Mouse (Mus musculus): ENCODE measurements around the gene Chchd6.

Chchd6 gene

DNA sequence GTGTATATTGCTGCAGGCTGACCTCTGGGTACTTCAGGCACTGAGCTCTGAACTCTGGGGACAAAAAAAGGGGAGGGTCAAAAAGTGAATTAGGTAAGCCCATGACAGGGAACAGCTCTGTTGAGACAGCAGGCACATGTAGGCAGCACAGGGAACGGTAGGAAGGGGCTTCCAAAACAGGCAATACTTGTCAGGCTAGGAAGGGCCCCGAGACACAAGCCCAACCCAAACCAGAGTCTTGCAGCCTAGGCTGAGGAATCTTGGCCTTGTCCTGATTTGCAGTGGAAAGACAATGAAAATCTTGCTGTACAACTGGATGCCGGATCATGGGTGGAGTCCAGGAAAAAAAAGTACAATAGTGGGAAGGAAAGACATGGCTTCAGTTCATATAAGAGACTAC is 135.8 kb downstream of the Chchd6 start:
- ATAC-seq (ENCODE audit: insufficient number of reproducible peaks, low FRiP score, low TSS enrichment), result no peak

DNA sequence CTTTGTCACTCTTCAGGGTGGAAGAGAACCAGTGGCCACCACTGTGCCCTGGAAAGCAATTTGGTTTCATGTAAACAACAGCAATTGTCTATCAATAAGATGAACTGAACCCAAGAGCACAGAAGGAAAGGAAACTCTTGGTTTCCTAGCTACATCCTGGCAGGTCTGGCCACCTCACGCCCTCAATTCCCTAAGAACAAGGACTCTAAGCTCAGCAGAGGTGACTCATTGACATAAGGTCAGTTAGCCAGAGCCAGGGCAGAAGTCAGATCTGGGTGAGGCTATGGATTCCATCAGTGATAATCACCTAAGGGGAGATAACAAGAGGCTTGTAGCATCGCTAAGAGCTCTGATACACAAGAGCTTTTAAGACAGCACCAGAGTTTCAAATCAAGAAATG is 137.9 kb downstream of the Chchd6 start:
- ATAC-seq (ENCODE audit: insufficient number of reproducible peaks, low FRiP score, low TSS enrichment), result no peak

DNA sequence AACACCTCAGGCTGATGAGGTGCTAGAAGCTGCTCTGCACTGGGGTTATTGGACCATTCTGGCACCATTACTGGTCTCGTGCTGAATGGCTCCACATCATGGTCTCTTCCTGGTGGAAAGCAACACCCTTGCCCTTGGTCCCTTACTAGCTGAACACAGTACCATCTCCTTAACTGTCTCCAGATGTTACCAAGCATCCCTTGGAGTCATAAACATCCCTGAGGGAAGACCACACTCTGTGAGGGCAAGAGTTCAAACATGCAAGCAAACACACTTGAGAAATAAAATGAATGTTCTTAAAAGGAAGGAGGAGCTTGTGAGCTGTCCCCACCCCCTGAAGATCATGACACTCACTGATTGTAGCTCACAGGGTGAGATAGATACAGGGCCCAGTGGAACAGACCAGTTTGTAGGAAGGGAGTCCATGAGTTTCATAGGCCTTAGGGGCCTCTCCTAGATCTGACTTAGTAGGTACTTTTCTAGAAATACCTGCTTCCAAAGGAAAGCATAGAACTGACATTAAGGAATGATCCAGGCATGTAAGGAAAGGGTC is 139.0 kb downstream of the Chchd6 start:
- no peak for ATAC-seq (ENCODE audit: insufficient number of reproducible peaks, low FRiP score, low TSS enrichment)

DNA sequence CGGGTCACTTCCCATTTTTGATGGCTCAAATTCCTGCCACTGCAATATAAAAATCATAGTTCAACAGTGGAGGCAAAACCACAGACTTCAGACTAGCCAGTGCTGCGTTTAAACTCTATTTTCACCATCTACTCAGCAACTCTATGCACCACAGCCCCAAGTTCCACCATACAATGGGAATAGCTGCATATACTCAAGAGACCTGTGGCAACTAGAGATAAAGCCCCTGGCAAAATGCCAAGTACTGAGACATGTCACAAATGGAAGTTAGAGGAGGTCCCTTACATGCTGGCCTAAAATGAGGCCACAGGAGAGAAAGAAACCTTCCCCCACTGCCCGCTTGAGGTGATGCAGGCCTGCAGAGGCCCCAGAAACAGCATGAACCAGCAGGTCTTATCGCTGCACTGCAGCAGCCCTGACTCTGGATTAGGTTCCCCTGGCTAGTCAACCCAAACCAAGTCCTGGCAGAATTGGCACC is 139.9 kb downstream of the Chchd6 start:
- no peak for ATAC-seq (ENCODE audit: insufficient number of reproducible peaks, low FRiP score, low TSS enrichment)

DNA sequence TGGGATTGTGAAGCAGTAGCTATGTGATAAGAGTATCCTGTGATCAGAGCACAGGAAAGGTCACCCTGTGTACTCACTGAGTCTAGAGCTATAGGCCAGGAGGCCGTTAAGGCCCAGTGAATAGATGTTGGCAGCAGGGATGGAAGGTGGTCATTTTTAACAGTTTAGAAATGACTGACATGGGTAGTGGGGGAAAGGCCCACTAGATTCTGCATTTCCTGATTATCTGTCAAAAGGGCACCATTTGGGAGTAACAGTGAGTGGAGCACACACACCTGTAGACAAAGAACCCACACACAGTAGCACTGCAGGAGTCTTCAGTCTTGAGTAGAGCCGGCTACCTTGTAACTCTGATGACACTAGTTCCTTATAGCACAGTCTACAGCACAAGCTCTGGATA is 141.0 kb downstream of the Chchd6 start:
- no peak for ATAC-seq (ENCODE audit: insufficient number of reproducible peaks, low FRiP score, low TSS enrichment)

DNA sequence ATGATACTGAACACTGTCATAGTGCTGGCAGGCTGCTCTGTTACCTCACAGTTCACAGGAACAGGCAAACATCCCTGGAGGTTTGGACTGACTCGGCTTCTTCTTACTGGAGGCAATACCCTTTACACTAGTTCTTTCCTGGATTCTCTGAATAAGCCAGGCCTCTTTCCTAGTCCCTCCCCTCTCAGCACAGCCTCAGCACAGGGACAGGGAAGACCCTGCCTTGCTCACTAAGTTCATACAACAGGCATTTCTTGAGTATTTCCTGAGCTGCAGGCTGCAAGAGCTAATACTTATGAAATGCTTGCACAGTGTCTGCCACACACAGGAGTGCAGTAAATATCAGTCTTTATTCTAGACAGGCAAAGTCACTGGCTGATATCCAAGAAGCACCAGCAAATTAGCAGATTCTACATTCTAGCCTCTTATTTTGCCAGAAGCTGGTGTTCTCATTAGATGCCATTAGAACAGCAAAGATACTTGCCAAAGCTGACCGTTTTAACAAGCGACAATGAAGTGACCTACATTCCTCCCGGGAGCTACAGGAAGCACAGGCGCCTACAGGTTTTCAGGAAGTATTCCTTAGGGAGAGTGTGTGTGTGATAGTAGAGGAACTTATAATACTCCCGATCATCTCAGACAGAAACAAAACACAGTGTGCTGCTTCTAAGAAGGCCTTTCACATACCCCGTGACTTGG is 142.3 kb downstream of the Chchd6 start:
- ATAC-seq (ENCODE audit: insufficient number of reproducible peaks, low FRiP score, low TSS enrichment), result peak; percentile 38

DNA sequence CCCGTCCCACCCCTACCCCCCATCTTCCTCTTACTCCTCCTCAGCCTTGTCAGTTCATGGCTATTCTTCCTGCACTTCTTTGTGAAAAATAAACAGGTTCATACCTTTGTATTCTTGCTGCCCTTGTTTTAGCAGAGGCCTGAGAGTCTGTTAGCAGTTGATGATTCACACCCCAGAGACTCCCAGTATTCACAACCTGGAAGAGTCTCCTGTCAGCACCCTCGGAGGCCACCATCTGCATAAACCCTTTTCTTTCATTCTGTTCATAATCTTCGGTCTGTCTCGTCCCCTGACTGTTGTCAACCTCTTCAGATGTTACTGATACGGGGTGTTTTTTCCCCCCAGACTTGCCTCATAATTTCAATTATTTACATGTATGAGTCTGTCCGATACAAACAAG is 143.1 kb downstream of the Chchd6 start:
- no peak for ATAC-seq (ENCODE audit: insufficient number of reproducible peaks, low FRiP score, low TSS enrichment)

DNA sequence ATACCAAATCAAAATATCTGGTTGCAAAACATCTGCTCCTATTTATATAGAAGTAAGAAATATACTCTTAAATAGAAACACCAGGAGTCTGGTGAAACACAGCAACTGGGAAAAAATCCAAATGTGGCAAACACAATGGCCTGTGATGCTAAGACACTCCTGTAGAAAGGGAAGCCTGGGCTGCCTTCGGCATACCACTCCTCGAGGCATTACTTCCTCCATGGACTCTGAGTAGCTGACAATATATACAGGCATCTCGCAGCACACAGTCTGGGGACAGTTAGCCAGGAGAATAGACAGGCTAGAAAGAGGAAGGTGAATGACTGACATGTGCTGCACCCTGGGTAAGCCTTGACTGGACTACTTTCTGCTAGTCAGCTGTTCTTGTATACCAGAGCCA is 146.7 kb downstream of the Chchd6 start:
- ATAC-seq (ENCODE audit: insufficient number of reproducible peaks, low FRiP score, low TSS enrichment), result no peak

DNA sequence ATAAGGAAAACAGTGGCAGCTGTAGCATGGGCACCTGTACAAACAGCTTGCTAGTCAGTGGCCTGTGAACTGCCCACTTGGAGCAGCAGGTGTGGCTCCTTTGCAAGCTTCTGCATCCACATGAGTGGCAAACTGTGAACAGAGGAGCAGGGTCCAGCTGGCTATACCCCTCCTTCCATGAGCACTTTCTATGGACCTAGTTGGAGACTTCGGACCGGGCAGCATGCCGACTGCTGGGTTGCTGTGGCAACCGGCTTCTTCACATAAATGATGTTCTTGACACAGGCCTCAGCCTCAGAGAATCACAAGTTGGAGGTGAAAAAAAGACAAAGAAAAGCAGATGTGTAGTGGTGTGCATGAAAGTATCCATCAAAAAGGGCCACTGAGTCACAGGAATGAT is 154.8 kb downstream of the Chchd6 start:
- ATAC-seq (ENCODE audit: insufficient number of reproducible peaks, low FRiP score, low TSS enrichment), result no peak

DNA sequence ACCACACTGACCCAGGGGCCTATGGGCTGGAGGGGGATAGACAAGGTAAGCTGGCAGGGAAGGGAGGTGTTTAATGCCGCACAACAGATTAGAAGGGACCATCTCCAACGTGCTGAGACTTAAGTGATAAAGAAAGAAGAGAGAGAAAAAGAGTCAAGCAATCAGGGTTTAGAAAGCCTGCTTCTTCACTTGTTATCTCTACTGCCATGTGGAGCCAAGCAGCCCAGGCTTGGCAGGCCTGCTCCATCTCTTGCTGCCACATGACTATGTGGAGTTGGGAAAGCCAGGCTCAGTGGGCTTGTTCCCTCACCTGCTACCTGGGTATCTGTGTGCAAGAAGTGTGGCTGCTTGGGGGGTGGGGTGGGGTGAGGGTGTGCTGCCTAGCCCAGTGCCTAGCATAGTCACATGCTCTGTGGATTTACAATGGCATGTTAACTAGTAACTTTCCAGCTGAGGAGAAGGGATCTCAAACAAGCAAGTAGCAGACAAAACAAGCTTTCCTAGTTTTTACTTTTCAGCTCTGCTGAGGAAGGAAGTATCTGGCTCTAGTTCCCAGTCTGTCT is 163.5 kb downstream of the Chchd6 start:
- no peak for ATAC-seq (ENCODE audit: insufficient number of reproducible peaks, low FRiP score, low TSS enrichment)

DNA sequence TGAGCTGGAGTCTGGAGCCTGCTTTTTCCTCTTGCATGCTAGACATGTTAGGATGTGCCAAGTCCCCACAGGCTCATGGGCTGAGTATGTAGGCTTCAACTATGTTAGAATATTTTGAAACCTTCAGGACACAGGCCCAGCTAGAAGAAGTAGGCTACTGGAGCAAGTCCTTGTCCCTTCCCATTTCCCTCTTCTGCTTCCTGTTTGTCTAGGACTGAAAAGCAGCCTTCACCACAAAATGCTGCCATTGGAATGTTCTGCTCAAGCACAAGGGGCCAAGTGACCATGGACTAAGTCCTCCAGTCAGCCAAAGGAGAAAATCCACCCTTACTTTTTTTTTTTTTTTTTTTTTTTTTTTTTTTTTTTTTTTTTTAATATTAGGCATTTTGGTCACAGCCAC is 164.7 kb downstream of the Chchd6 start:
- ATAC-seq (ENCODE audit: insufficient number of reproducible peaks, low FRiP score, low TSS enrichment), result no peak

DNA sequence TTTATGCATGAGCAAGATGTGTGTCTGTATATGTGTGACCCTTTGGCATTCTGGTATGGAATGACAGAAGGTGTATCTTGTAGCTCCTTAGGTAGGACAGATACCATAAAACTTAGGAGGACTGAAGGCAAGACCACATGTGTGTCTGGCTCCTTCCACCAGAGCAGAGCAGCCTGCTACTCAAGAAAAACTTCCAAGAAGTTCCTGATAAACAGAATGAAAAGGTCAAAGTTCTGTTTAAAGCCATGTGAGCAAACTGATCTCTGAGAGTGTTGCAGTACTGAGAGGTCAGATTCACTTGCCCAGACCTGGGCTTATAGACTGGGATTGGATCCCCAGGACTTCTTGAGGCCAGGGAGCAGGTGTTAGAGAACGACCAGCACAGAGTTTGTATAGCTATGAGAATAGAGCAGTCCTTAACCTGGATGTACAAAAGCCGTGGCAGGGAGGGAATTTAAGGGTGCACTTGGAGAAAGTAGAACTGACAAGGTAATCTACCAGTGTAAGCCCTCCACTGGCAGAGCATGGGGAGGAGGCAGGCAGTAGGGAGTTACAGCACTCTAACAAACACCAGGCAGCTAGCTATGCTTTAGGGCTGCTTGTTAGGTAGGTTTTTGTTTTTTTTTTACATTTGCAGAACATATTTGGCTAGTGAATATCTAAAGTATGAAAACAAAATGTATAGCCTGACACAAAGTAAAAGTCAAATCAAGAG is 166.6 kb downstream of the Chchd6 start:
- no peak for ATAC-seq (ENCODE audit: insufficient number of reproducible peaks, low FRiP score, low TSS enrichment)

DNA sequence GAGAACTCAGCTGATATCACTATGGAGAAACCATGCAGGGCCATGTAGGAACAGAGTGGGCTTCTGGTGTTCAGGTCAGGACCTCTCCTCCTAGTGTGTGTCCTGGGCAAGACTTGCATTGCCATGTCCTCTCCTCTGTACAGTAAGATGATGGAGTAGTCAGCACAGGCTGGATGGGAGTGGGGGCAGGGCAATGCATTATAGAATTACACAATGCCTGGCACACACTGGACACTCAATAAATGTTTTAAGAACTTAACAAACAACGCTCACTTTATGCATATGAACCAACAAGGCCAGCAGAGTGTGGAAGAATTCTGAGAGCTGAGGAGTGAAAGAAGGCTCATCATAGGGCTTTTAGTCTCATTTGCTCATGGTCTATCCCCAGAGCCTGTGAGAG is 171.0 kb downstream of the Chchd6 start:
- ATAC-seq (ENCODE audit: insufficient number of reproducible peaks, low FRiP score, low TSS enrichment), result no peak

DNA sequence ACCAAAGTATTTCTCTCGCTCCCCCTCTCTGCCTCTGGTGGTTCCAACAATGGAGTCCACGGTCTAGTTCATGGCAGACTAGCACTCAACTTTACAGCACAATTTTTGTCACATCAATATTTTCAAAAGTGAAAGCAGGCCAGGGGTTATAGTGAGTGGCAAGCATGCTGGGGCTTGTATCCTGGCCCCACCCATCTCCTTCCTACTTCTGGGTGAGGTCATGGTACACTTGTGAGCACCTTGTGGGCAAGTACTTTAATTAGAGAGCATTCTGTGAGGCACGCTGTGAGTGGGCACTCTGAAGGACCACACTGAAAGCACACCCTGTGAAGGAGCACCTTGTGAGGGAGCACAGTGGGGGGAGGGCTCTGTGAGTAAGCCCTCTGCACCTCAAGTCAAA is 172.8 kb downstream of the Chchd6 start:
- ATAC-seq (ENCODE audit: insufficient number of reproducible peaks, low FRiP score, low TSS enrichment), result no peak

DNA sequence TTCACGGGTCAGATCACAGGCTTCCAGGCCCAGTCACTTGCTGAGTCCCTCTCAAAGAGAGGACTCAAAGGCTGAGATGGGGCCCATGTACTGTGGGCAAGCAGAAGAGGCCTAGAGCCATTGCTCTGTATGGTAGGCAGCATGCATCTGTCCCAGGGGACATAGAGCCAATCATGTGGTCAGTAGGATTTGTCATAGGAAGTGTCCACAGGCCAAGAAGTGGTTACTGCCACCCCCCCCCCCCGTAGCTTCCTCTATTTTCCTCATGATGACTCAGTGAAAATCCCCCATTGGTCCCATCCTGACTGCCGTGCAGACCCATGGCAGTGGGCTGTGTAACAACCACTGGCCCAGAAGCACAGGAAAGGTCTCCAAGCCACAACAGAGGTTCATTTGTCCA is 173.5 kb downstream of the Chchd6 start:
- ATAC-seq (ENCODE audit: insufficient number of reproducible peaks, low FRiP score, low TSS enrichment), result no peak

DNA sequence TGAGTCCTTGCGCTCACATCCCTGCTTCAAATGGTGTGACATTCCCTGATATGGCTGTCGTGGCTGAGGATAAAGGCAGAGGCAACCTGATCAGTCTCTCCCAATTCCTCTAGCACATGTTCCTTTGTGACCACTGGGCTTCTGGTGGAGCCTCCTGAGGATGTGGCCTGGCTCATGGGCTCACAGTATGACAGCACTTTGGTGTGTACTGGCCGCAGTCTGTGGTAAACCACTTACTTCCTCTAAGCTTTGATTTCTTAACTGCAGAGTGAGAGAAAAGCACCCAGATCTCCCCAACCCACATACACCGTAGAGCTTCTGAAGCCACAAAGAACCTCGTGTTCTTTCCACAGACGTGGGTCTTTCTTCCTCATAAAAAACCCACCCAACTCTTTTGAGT is 173.9 kb downstream of the Chchd6 start:
- ATAC-seq (ENCODE audit: insufficient number of reproducible peaks, low FRiP score, low TSS enrichment), result no peak

DNA sequence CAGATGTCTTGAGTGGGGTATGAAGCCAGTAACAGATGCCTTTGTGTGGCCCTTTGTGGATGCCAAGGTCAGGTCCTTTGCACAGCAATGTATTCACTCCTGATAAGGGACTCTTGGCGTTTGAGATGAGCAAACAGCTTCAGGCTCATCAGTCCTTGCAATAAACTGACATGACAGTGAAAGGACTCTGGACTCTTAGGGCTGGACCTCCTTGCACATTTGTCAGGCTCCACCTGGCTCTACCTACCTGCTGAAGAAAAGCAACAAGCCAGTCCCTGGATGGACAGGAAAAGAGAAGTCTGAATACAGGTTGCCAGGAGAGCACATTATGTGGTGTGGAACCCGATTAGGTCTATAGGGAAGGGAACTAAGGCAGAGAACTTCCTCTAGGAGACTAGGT is 174.7 kb downstream of the Chchd6 start:
- no peak for ATAC-seq (ENCODE audit: insufficient number of reproducible peaks, low FRiP score, low TSS enrichment)

DNA sequence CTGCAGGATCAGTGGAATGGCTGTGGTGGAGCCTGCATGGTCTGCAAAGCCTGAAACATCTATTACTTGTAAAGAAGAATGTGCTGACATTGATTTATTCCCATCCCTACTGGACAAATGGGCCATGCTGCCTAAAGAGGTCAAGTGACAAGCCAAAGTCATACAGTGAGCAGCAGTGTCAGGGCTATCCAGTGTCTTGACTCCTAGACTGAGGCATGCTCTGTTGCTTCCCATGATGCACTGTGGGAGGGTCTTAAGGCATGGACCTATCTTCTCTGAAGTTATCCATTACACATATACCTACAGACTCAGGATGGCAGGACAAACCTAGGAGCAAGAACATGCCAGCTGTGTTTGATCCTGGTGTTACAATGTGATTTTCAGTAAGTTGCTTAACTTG is 175.3 kb downstream of the Chchd6 start:
- no peak for ATAC-seq (ENCODE audit: insufficient number of reproducible peaks, low FRiP score, low TSS enrichment)

DNA sequence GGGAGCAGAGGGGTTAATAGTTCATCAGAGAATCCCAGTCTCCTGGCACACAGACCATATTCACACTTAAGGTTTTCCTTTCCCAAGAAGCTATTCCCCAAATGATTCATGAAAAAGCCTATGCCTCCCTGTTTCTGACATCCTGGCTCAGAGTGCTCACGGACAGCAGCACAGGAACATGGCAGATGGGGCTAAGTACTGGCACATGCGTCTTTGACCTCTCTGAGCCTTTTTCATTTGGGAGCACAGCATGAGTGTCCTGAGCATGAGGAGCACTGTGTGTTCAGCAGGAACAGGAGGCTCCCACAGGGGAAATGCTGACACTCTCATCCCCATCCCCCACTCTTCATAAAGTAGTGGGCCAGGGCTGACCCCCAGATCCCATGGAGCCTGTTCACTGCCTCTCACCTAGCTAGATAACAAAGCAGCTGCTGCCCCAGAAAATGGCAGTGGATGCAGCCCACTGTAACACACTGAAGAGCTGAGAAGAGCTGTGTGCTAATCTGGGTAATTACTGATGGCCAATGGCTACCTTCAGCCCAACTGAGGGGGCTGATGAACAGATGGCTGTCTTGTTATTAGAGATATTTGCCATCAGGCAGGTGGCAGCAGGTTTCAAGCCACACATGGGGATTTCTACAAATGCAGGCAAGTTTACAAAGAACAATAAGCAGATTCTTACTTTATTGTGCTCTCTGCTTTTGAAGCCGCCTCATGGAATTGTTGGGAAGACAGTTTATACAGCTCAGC is 176.2 kb downstream of the Chchd6 start:
- peak; percentile 84 for ATAC-seq (ENCODE audit: insufficient number of reproducible peaks, low FRiP score, low TSS enrichment)

DNA sequence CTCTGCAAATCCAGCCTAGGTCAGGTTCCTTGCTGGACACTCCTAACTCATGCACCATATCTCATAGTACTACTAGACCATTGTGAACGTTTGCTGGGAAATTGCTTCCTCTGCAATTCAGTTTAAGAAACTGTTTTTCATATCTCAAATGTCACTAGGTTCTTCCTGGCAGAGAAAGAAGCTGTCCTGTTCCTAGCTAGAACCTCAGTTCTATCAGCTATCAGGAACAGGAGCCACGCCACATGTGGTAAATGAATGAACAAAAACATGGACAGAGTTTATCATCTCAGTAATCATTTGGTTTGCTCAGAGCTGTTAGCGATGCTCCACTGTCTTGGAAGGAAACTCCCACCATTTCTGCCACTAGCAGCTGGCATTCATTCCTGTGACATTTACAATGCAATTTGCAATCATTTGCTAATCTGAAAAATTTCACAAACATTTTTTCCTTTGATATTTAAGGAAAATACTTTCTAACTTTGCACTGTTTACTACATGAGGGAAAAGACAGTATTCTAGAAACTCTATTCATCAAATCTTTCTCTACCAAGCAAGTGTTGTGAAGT is 179.3 kb downstream of the Chchd6 start:
- ATAC-seq (ENCODE audit: insufficient number of reproducible peaks, low FRiP score, low TSS enrichment), result no peak
